Mouse (Mus musculus) testis, adult 2 months (tissue): ENCODE measurements around the gene Stard3.

Experiments used
- CTCF ChIP-seq: fragments of 200-500 bp; IDR thresholded peaks from 2 replicates; pipeline ENCODE4 v1.5.1; 2012; ENCODE audit warnings: low read depth, mild to moderate bottlenecking, inconsistent platforms, low read length, moderate library complexity; ENCODE audit not compliant: control insufficient read depth, insufficient read depth, insufficient replicate concordance
- POLR2A ChIP-seq: fragments of 200-500 bp; IDR thresholded peaks from 2 replicates; pipeline ENCODE4 v1.6.1; 2012; ENCODE audit warnings: low read depth, mild to moderate bottlenecking, inconsistent platforms, low read length, moderate library complexity; ENCODE audit not compliant: control insufficient read depth

GRCm38 (mm10) chr11:98327136-98328030 lies 30.8 kb upstream of the Stard3 start:
- TF ChIP-seq POLR2A, result no peak
- no peak for TF ChIP-seq CTCF
